Mouse (Mus musculus) hindbrain, postnatal 0 days (tissue): ENCODE results near the gene Gm42674. TPM values are rescaled to one million over a fixed set of nuclear protein-coding genes. Genes with fewer than 3 reads are reported as not detected.

ENCODE experiments used
- ATAC-seq: fragments of 200-750 bp; cut with Nextera tagmentation; 2 replicates; pipeline ENCODE4 v1.8.0; 2017; ENCODE audit warnings: mild to moderate bottlenecking, moderate TSS enrichment, moderate library complexity
- DNase-seq: peaks from one replicate; pipeline ENCODE4 v3.0.0-alpha.2; 2015; ENCODE audit warnings: low spot score
- H3K27ac ChIP-seq: fragments of 300-500 bp; sonication (generic); 2 replicates; pipeline ENCODE4 v1.5.1; 2014; ENCODE audit warnings: mild to moderate bottlenecking
- H3K27me3 ChIP-seq: fragments of 300-500 bp; sonication (generic); 2 replicates; pipeline ENCODE4 v1.6.1; 2014; ENCODE audit warnings: low read length, mixed read lengths; ENCODE audit not compliant: insufficient read depth
- H3K36me3 ChIP-seq: fragments of 300-500 bp; sonication (generic); 2 replicates; pipeline ENCODE4 v1.6.1; 2014; ENCODE audit warnings: low read length, mixed read lengths; ENCODE audit not compliant: insufficient read depth
- H3K4me1 ChIP-seq: fragments of 300-500 bp; sonication (generic); 2 replicates; pipeline ENCODE4 v1.6.1; 2014; ENCODE audit warnings: antibody characterized with exemption, low read length, mixed read lengths; ENCODE audit not compliant: insufficient read depth
- H3K4me2 ChIP-seq: fragments of 300-500 bp; sonication (generic); 2 replicates; pipeline ENCODE4 v1.6.1; 2014; ENCODE audit warnings: low read depth, mild to moderate bottlenecking, low read length, moderate library complexity, mixed read lengths
- H3K4me3 ChIP-seq: fragments of 300-500 bp; sonication (generic); 2 replicates; pipeline ENCODE4 v1.5.1; 2014; ENCODE audit warnings: low read length
- H3K9ac ChIP-seq: fragments of 300-500 bp; sonication (generic); replicated peaks from 2 replicates; pipeline ENCODE4 v1.6.1; 2014; ENCODE audit warnings: mild to moderate bottlenecking, low read length, moderate library complexity, mixed read lengths
- H3K9me3 ChIP-seq: fragments of 300-500 bp; sonication (generic); 2 replicates; pipeline ENCODE4 v1.6.1; 2016; ENCODE audit warnings: low read length, mixed read lengths
- CTCF ChIP-seq: IDR thresholded peaks from 2 replicates; pipeline ENCODE4 v1.5.1; 2016; ENCODE audit warnings: antibody characterized with exemption, control low read depth, low read depth
- WGBS: fragments of 180-500 bp; shearing (Covaris S2); extraction: QIAGEN DNeasy Blood & Tissue Kit; methylation state at CpG from one replicate; pipeline ENCODE4 v1.1.7; 2014; 5-methylcytosine and 5-hydroxymethylcytosine counted together
- polyA plus RNA-seq: library from polyadenylated mRNA; unstranded; fragments of >200 nt; fragmentation: Nextera tagmentation; extraction: Ambion mirVana; gene quantifications from 2 replicates; pipeline ENCODE4 v1.2.1, GENCODE M21; 2015
- total RNA-seq: library from RNA; depleted of rRNA; stranded (reverse); fragments of >200 nt; gene quantifications from 2 replicates; pipeline ENCODE4 v1.2.3, GENCODE M21; 2014

Gm42674 gene
- total and polyA plus RNA-seq, 2 experiments from 2014 or later: not detected

- no peak for ATAC-seq
- no peak for TF ChIP-seq CTCF
- Histone ChIP-seq H3K9me3 (no peaks in the 10 kb centered on the region), H3K4me3 (no peak overlapping the region), H3K27me3 (no peaks in the 10 kb centered on the region), H3K4me1 (peaks cover 8% of the 10 kb centered on the region; the same call in 1 of the 2 replicates), H3K9ac (no peak overlapping the region), H3K27ac (no peak overlapping the region), H3K36me3 (no peaks in the 10 kb centered on the region), H3K4me2 (no peak overlapping the region)
- WGBS: 78% methylated on average over 9 of the region's 9 CpGs
- no peak for DNase-seq
Observed at GRCm38 (mm10) chr3:90626266-90627021, 24.7 kb downstream of the Gm42674 start.

- no peak overlapping the region for H3K4me2 ChIP-seq
- no peak for DNase-seq
- no peaks in the 10 kb centered on the region for H3K36me3 ChIP-seq
- ATAC-seq: no peak
- H3K9ac ChIP-seq: no peak overlapping the region
- 95% methylated on average over 5 of the region's 5 CpGs for WGBS
- H3K4me3 ChIP-seq: no peak overlapping the region
- no peak overlapping the region for H3K27ac ChIP-seq
- H3K9me3 ChIP-seq: no peaks in the 10 kb centered on the region
- peaks cover 8% of the 10 kb centered on the region; the same call in 1 of the 2 replicates for H3K4me1 ChIP-seq
- TF ChIP-seq CTCF: no peak
- no peaks in the 10 kb centered on the region for H3K27me3 ChIP-seq
Observed at GRCm38 (mm10) chr3:90627366-90627765, 25.7 kb downstream of the Gm42674 start.

- 61% methylated on average over 4 of the region's 4 CpGs for WGBS
- Histone ChIP-seq H3K4me2 (no peak overlapping the region), H3K4me1 (peaks cover 8% of the 10 kb centered on the region; the same call in 1 of the 2 replicates), H3K36me3 (no peaks in the 10 kb centered on the region), H3K27me3 (no peaks in the 10 kb centered on the region), H3K27ac (no peak overlapping the region), H3K9ac (no peak overlapping the region), H3K4me3 (no peak overlapping the region), H3K9me3 (no peaks in the 10 kb centered on the region)
- DNase-seq (peak; percentile 40), ATAC-seq (peak; percentile 70)
- TF ChIP-seq CTCF: peak; percentile 79
Observed at GRCm38 (mm10) chr3:90627807-90628206, 26.1 kb downstream of the Gm42674 start.

GRCm38 (mm10) chr3:90629298-90629697 lies 27.6 kb downstream of the Gm42674 start:
- WGBS: 77% methylated on average over 2 of the region's 2 CpGs
- Histone ChIP-seq H3K9me3 (no peaks in the 10 kb centered on the region), H3K4me1 (no peaks in the 10 kb centered on the region), H3K9ac (no peak overlapping the region), H3K4me3 (no peak overlapping the region), H3K36me3 (no peaks in the 10 kb centered on the region), H3K27me3 (no peaks in the 10 kb centered on the region), H3K27ac (no peak overlapping the region), H3K4me2 (no peak overlapping the region)
- TF ChIP-seq CTCF: no peak
- ATAC-seq (no peak), DNase-seq (no peak)

GRCm38 (mm10) chr3:90631984-90632383 lies 30.3 kb downstream of the Gm42674 start:
- ATAC-seq: no peak
- Histone ChIP-seq H3K9ac (no peak overlapping the region), H3K27ac (no peak overlapping the region), H3K27me3 (no peaks in the 10 kb centered on the region), H3K4me1 (no peaks in the 10 kb centered on the region), H3K4me2 (no peak overlapping the region), H3K4me3 (no peak overlapping the region), H3K36me3 (no peaks in the 10 kb centered on the region), H3K9me3 (no peaks in the 10 kb centered on the region)
- DNase-seq: no peak
- no peak for TF ChIP-seq CTCF
- 84% methylated on average over 2 of the region's 2 CpGs for WGBS

GRCm38 (mm10) chr3:90638511-90639275 lies 37.0 kb downstream of the Gm42674 start:
- Histone ChIP-seq H3K9ac (no peak overlapping the region), H3K4me3 (no peak overlapping the region), H3K4me2 (no peak overlapping the region), H3K27ac (no peak overlapping the region), H3K27me3 (no peaks in the 10 kb centered on the region), H3K36me3 (no peaks in the 10 kb centered on the region), H3K4me1 (no peaks in the 10 kb centered on the region), H3K9me3 (no peaks in the 10 kb centered on the region)
- ATAC-seq: no peak
- DNase-seq: no peak
- WGBS: 92% methylated on average over 1 of the region's 1 CpGs
- no peak for TF ChIP-seq CTCF
